Mouse (Mus musculus) kidney, postnatal 0 days (tissue): ENCODE data around the gene Nrp1. TPM values are rescaled to one million over a fixed set of nuclear protein-coding genes. Genes with fewer than 3 reads are reported as not detected.

ENCODE experiments used
- ATAC-seq: fragments of 200-750 bp; cut with Nextera tagmentation; replicated peaks from 2 replicates; pipeline ENCODE4 v1.8.0; 2017; ENCODE audit warnings: low read depth, moderate number of reproducible peaks, moderate TSS enrichment, moderate library complexity; ENCODE audit not compliant: low FRiP score
- DNase-seq: peaks from one replicate; pipeline ENCODE4 v3.0.0-alpha.2; 2016; ENCODE audit warnings: low spot score
- H3K27ac ChIP-seq: fragments of 300-500 bp; sonication (generic); 2 replicates; pipeline ENCODE4 v1.5.1; 2014; ENCODE audit warnings: mild to moderate bottlenecking
- H3K27me3 ChIP-seq: fragments of 300-500 bp; sonication (generic); 2 replicates; pipeline ENCODE4 v1.6.1; 2014; ENCODE audit warnings: low read length, mixed read lengths; ENCODE audit not compliant: insufficient read depth
- H3K36me3 ChIP-seq: fragments of 300-500 bp; sonication (generic); 2 replicates; pipeline ENCODE4 v1.6.1; 2014; ENCODE audit warnings: low read length, mixed read lengths; ENCODE audit not compliant: insufficient read depth
- H3K4me1 ChIP-seq: fragments of 300-500 bp; sonication (generic); replicated peaks from 2 replicates; pipeline ENCODE4 v1.6.1; 2014; ENCODE audit warnings: antibody characterized with exemption, low read length, mixed read lengths; ENCODE audit not compliant: insufficient read depth
- H3K4me2 ChIP-seq: fragments of 300-500 bp; sonication (generic); 2 replicates; pipeline ENCODE4 v1.6.1; 2014; ENCODE audit warnings: mild to moderate bottlenecking, low read length, moderate library complexity, mixed read lengths
- H3K4me3 ChIP-seq: fragments of 300-500 bp; sonication (generic); replicated peaks from 2 replicates; pipeline ENCODE4 v1.5.1; 2014; ENCODE audit warnings: low read depth, low read length
- H3K9ac ChIP-seq: fragments of 300-500 bp; sonication (generic); 2 replicates; pipeline ENCODE4 v1.6.1; 2014; ENCODE audit warnings: low read depth, low read length
- H3K9me3 ChIP-seq: fragments of 300-500 bp; sonication (generic); replicated peaks from 2 replicates; pipeline ENCODE4 v1.6.1; 2016; ENCODE audit warnings: low read length, inconsistent platforms, mixed read lengths
- CTCF ChIP-seq: IDR thresholded peaks from 2 replicates; pipeline ENCODE4 v1.5.1; 2016; ENCODE audit warnings: antibody characterized with exemption, low read depth, mild to moderate bottlenecking, moderate library complexity
- WGBS: fragments of 180-500 bp; shearing (Covaris S2); extraction: QIAGEN DNeasy Blood & Tissue Kit; methylation state at CpG from one replicate; pipeline ENCODE4 v1.1.7; 2014; 5-methylcytosine and 5-hydroxymethylcytosine counted together
- polyA plus RNA-seq: library from polyadenylated mRNA; unstranded; fragments of >200 nt; fragmentation: Nextera tagmentation; extraction: Ambion mirVana; gene quantifications from 2 replicates; pipeline ENCODE4 v1.2.1, GENCODE M21; 2015

Gene Nrp1
- polyA plus RNA-seq, 1 experiment from 2014 or later, result 98.4 TPM

DNA sequence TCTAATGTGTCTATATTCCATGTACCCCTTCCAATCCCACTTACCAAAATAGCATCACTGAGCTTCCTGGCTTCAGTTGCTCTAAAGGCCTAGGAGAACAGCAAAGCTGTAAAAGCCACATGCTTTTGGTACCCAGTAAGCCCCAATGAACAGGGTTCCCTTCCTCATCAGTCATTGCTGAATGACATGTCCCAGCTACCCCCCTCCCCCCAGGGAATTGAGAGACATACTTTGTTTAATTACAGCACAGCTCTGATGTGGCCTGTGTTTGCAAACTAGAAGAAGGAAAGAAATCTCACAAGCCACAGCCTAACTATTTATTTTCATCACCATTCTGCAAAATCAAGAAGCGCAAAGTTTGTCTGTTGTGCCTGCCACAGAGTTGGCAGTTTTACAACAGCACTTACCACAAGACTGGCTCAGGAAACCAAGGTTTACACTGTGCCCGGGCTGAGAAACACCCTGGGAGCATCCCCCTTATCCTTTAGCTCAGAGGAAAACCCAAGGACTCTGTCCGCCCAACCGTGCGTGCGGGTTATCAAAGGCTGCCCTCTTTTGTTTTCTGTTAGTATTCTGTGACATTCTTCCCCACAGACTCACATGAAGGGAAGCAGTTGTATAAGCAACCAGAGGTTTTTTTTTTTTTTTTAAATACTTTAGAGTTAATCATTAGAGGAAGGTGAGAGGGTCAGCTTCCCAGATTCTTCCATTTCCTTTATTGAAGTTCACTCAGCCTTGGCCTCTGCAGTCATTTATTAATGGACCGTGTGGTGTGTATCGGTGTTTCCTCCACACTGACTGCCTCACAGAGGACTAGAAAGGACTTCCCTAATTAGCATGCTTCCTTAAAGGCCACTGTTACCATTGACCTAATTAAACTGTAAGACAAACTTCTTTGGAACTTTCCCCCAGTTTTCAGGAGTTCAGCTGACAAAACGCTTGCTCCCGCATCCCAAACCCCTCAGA lies 129.8 kb downstream of the Nrp1 start:
- Histone ChIP-seq H3K9ac (no peak overlapping the region), H3K9me3 (no peaks in the 10 kb centered on the region), H3K4me2 (0 out of 2 replicates have a peak overlapping the region, but pooled peaks have one; percentile 10), H3K27me3 (no peaks in the 10 kb centered on the region), H3K4me1 (peaks cover 38% of the 10 kb centered on the region), H3K36me3 (0 out of 2 replicates have a peak, but pooled peaks cover 1% of the 10 kb centered on the region), H3K4me3 (no peak overlapping the region), H3K27ac (peak overlapping the region; percentile 82)
- peak; percentile 49 for TF ChIP-seq CTCF
- peak; percentile 86 for ATAC-seq
- peak; percentile 91 for DNase-seq
- 5% methylated on average over 10 of the region's 10 CpGs for WGBS

GRCm38 (mm10) chr8:128489351-128489750 lies 130.9 kb downstream of the Nrp1 start:
- Histone ChIP-seq H3K4me2 (no peak overlapping the region), H3K9me3 (no peaks in the 10 kb centered on the region), H3K36me3 (peaks cover 10% of the 10 kb centered on the region; the same call in 1 of the 2 replicates), H3K27ac (peak overlapping the region; percentile 82), H3K9ac (no peak overlapping the region), H3K27me3 (no peaks in the 10 kb centered on the region), H3K4me3 (no peak overlapping the region), H3K4me1 (peaks cover 34% of the 10 kb centered on the region)
- DNase-seq, result no peak
- ATAC-seq, result no peak
- 81% methylated on average over 1 of the region's 1 CpGs for WGBS
- TF ChIP-seq CTCF, result no peak

DNA sequence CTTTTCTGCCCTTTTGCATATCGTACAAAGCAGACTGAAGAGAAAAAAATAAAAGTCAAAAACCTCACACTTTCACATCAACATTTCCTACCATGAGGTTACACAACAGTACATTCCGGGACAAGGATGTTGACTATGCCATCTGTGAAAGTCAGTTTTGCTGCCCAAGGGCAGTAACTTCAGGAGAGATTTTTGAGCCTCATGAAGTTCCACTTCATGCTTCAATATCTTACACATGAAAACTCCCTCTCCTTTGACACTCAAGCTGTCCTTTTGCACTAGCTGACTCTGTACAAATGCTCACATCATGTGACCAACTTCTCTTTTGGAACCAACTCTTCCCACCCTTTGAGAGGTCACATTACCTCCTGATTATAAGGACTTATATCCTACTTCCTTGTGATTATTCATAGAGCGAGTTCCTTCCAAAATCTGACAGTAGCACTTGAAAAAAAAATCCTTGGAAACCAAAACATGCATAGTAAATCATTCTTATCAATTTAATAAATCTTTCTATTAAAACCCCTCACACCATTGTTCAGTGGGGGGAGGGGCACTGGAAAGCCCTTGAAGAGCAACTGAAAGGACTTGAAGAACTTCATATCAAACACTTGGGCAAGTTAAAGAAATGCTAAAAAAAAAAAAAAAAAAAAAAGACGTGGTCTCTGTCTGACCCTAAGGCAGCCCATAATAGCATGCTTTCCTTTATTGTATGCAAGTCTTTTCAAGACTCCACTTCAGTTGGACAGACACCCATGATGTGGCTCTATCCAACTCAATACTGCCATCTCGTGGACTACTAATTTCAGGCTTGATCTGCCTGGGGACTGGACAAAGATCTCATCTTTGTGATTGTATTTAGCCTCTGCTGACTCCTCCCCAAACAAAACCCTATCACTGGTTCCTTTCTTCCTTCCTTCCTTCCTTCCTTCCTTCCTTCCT lies 133.0 kb downstream of the Nrp1 start:
- Histone ChIP-seq H3K4me2 (no peak overlapping the region), H3K9me3 (no peaks in the 10 kb centered on the region), H3K27me3 (no peaks in the 10 kb centered on the region), H3K27ac (0 out of 2 replicates have a peak overlapping the region, but pooled peaks have one; percentile 32), H3K4me3 (no peak overlapping the region), H3K9ac (no peak overlapping the region), H3K4me1 (peaks cover 24% of the 10 kb centered on the region), H3K36me3 (peaks cover 11% of the 10 kb centered on the region; the same call in 1 of the 2 replicates)
- peak; percentile 72 for ATAC-seq
- DNase-seq, result peak; percentile 94
- TF ChIP-seq CTCF, result peak; percentile 89
- WGBS, result 31% methylated on average over 5 of the region's 5 CpGs

- WGBS, result 91% methylated on average over 3 of the region's 3 CpGs
- Histone ChIP-seq H3K4me2 (no peak overlapping the region), H3K9me3 (no peaks in the 10 kb centered on the region), H3K9ac (no peak overlapping the region), H3K27ac (no peak overlapping the region), H3K4me1 (peaks cover 14% of the 10 kb centered on the region), H3K4me3 (no peak overlapping the region), H3K27me3 (no peaks in the 10 kb centered on the region), H3K36me3 (peaks cover 25% of the 10 kb centered on the region; the same call in 1 of the 2 replicates)
- no peak for ATAC-seq
- TF ChIP-seq CTCF, result no peak
- DNase-seq, result no peak
Measured at GRCm38 (mm10) chr8:128493801-128494200, 135.4 kb downstream of the Nrp1 start.

GRCm38 (mm10) chr8:128498836-128499235 lies 140.4 kb downstream of the Nrp1 start:
- DNase-seq (no peak), ATAC-seq (no peak)
- no peaks in the 10 kb centered on the region for H3K27me3 ChIP-seq
- H3K27ac ChIP-seq, result no peak overlapping the region
- H3K4me3 ChIP-seq, result no peak overlapping the region
- TF ChIP-seq CTCF, result no peak
- no peaks in the 10 kb centered on the region for H3K4me1 ChIP-seq
- 86% methylated on average over 4 of the region's 4 CpGs for WGBS
- peaks cover 50% of the 10 kb centered on the region; the same call in 1 of the 2 replicates for H3K36me3 ChIP-seq
- no peaks in the 10 kb centered on the region for H3K9me3 ChIP-seq
- no peak overlapping the region for H3K9ac ChIP-seq
- H3K4me2 ChIP-seq, result no peak overlapping the region
